Mouse (Mus musculus): ENCODE data around the gene Clec2d. TPM values are rescaled to one million over a fixed set of nuclear protein-coding genes. Genes with fewer than 3 reads are reported as not detected.

The Clec2d gene
- polyA plus RNA-seq, 1 experiment from 2014 or later: 0.24 TPM

DNA sequence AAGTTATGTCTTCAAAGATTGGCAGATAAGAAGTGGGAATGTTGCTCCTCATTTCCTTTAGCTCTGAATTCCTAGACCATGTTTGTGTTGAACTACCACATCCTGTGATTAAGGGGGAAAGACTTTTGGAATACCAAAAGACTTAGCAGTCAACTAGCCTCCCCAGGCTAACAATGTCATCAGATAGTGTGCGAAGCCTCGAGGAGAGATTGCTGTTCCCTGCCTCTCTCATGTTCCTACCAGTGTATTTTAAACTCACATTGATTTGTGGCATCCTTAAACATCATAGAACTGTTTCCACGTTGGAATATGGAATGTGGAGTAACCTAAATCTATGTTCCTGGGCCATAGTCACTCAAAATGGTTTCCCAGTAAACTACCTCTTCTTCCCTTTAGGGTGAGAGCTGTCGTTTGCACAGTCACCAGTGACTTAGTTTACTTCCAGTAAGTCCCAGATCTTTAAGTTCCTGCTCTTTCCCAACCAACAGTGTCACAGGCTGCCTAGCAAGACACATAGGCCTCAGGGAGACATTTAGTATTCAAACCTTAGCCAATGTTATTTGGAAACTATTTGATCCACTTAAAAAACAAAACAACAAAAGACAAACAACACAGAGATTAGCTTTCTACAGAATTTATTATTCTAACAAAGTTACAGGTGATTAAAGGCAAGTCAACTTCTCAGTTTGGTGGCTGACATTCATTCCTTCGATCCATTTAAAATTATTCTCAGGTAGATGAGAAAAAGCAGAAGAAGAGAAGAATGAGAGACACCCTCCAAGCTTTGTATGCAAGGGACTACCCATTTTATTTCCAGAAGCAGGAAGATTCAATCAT lies 51.8 kb downstream of the Clec2d start:
- Histone ChIP-seq H3K27me3 (replicated peaks) (no peaks in the 10 kb centered on the region), H3K4me3 (replicated peaks) (no peak overlapping the region), H3K36me3 (no peaks in the 10 kb centered on the region), H3K9ac (replicated peaks) (no peak overlapping the region), H3K27ac (replicated peaks) (no peak overlapping the region), H3K4me1 (peaks cover 4% of the 10 kb centered on the region; the same call in 1 of the 2 replicates), H3K4me2 (no peak overlapping the region), H3K9me3 (replicated peaks) (no peaks in the 10 kb centered on the region)
- no peak for ATAC-seq (ENCODE audit: low FRiP score)
- 83% methylated on average over 5 of the region's 5 CpGs for WGBS

DNA sequence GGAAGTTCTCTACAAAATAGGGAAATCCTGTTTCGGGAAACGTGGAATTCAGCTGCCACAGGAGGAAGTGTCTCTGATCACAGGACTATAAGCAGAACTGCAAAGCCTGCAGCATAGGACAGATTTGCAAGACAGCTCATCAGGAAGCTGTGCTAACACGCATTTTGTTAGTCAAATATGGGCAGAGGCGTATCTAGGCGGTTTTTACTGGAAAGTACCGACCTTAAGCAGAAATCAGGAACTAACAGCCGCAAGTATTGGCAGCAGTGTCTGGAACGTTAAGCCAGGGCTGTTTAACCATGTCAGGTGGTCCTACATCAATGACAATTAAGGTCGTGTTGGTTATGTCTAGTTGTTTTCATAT lies 52.4 kb downstream of the Clec2d start:
- no peak overlapping the region for H3K9ac ChIP-seq (replicated peaks)
- WGBS: 78% methylated on average over 9 of the region's 9 CpGs
- H3K4me3 ChIP-seq (replicated peaks): no peak overlapping the region
- H3K4me1 ChIP-seq: peaks cover 8% of the 10 kb centered on the region
- H3K4me2 ChIP-seq: no peak overlapping the region
- no peak for ATAC-seq (ENCODE audit: low FRiP score)
- no peaks in the 10 kb centered on the region for H3K9me3 ChIP-seq (replicated peaks)
- no peaks in the 10 kb centered on the region for H3K27me3 ChIP-seq (replicated peaks)
- no peaks in the 10 kb centered on the region for H3K36me3 ChIP-seq
- H3K27ac ChIP-seq (replicated peaks): no peak overlapping the region

DNA sequence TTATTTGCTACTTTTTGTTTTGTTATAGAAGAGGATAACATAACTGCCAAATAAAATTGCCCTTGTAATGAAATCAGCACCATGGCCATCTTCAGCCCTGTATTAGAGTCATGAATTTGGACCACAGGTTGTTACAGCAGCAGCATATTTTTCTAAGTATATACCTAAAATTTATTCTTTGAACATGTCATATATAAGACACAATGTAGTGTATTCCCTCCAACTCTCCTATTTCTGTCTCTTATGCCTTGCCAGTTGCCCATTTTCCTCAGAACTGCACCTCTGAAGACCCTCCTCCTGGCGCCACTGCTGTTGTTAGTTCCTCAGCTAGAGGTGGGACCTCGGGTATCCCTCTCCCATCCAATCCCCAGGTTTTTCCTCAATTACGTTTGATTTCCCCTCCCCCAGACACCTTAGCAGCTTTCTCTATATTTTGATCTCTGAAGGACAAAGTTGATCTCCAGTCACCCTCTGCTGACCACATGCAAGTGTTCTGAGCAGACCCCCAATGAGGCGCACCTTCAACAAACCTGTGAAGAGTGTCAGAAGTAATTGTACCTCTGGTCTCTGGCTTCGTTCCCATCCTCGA lies 53.0 kb downstream of the Clec2d start:
- H3K4me3 ChIP-seq (replicated peaks): no peak overlapping the region
- H3K4me2 ChIP-seq: no peak overlapping the region
- H3K36me3 ChIP-seq: no peaks in the 10 kb centered on the region
- 88% methylated on average over 6 of the region's 6 CpGs for WGBS
- no peak for ATAC-seq (ENCODE audit: low FRiP score)
- H3K9ac ChIP-seq (replicated peaks): no peak overlapping the region
- H3K27ac ChIP-seq (replicated peaks): no peak overlapping the region
- H3K4me1 ChIP-seq: peaks cover 9% of the 10 kb centered on the region
- no peaks in the 10 kb centered on the region for H3K27me3 ChIP-seq (replicated peaks)
- no peaks in the 10 kb centered on the region for H3K9me3 ChIP-seq (replicated peaks)

DNA sequence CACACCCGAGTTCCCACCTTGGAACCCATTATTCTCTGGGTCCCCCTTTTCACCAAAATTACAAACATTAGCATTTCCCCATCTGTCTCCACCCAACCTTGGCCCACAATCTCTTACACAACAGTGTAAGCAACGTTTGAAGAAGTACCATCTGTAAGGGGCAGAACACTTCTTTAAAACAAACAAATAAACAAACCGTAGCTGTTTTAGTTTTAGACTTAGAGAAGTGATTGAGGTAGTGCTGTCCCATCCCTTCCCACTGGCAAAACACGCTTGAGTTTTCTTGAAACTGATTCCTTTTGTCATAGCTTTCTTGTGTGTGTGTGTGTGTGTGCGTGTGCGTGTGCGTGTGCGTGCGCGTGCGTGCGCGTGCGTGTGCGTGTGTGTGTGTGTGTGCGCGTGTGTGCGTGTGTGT lies 53.5 kb downstream of the Clec2d start:
- 66% methylated on average over 16 of the region's 18 CpGs for WGBS

DNA sequence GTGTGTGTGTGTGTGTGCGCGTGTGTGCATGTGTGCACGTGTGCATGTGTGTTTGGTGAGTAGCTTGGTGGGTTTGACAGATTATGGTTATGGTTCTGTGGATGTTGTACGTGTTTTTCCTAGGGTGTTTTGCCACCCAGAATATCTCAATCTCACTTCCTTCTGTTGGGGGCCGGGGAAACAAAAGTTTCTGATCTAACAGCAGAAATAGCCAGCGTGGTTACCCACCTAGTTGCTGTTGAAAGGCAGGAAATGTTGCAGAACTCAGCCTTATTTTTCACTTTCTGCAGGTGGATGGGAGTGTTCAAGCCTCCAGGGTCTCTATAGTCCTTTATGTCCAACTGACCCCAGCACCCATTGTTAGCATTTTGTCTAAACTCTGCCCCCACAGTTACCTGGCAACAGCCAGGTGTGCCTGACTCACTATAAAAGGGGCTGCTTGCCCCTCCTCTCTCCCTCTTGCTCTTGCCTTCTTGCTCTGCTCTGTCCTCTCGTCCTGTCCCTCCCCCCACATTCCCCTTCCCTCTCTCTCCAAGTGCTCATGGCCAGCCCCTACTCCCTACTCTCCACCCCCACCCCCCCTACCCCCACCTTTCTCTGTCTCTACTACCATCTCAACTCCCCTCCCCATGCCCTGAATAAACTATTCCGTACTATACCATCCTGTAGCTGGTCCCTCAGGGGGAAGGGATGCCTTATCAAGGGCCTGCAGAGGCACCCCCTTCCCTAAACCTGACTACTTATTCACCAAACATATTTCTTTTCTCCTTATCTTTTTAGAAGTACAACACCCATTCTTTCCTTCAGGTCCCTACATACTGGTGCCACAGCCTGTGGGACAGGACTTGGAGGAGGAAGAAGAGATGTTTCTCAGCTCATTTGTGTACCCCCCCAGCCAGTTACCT lies 54.3 kb downstream of the Clec2d start:
- no peaks in the 10 kb centered on the region for H3K36me3 ChIP-seq
- H3K9ac ChIP-seq (replicated peaks): no peak overlapping the region
- H3K4me3 ChIP-seq (replicated peaks): no peak overlapping the region
- no peak overlapping the region for H3K27ac ChIP-seq (replicated peaks)
- no peak for ATAC-seq (ENCODE audit: low FRiP score)
- H3K4me1 ChIP-seq: peaks cover 9% of the 10 kb centered on the region
- 76% methylated on average over 8 of the region's 8 CpGs for WGBS
- no peak overlapping the region for H3K4me2 ChIP-seq
- no peaks in the 10 kb centered on the region for H3K9me3 ChIP-seq (replicated peaks)
- H3K27me3 ChIP-seq (replicated peaks): no peaks in the 10 kb centered on the region

More for the DNA sequence above, 53.5 kb downstream of the Clec2d start:
- Histone ChIP-seq H3K27ac (replicated peaks) (no peak overlapping the region), H3K4me1 (peaks cover 9% of the 10 kb centered on the region), H3K27me3 (replicated peaks) (no peaks in the 10 kb centered on the region), H3K36me3 (no peaks in the 10 kb centered on the region), H3K4me3 (replicated peaks) (no peak overlapping the region), H3K9ac (replicated peaks) (no peak overlapping the region), H3K4me2 (no peak overlapping the region), H3K9me3 (replicated peaks) (no peaks in the 10 kb centered on the region)
- ATAC-seq (ENCODE audit: low FRiP score): no peak

DNA sequence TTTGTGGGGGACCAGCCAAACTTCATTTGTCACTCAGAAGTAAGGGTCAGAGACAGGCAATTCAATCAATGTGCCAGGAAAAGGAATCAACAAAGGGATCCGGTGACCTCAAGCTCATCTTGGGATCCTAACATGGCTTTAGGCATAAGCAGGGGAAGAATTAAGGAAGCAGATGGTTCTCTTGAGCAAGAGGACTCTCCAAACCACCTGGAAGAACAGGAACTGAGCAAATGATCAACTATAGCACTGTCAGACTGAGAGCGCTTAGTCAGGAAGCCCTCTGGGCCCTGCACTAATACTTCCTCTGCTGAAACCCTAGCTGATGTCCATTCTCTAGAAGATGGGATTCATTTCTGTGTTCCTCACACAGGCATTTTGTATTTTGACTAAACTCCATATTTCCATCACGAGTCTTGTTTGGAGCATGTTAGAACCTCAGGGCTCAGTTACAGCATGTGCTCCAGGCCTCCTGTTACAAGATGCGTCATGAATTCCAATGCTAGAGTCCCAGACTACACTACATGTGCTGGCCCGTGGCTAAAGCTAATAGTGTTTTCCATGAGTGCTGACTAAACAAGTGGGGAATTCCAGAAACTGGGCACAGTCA lies 55.5 kb downstream of the Clec2d start:
- Histone ChIP-seq H3K9ac (replicated peaks) (no peak overlapping the region), H3K27ac (replicated peaks) (no peak overlapping the region), H3K4me3 (replicated peaks) (no peak overlapping the region), H3K4me1 (peaks cover 5% of the 10 kb centered on the region; the same call in 1 of the 2 replicates), H3K4me2 (no peak overlapping the region), H3K36me3 (no peaks in the 10 kb centered on the region), H3K9me3 (replicated peaks) (no peaks in the 10 kb centered on the region), H3K27me3 (replicated peaks) (no peaks in the 10 kb centered on the region)
- WGBS: 89% methylated on average over 5 of the region's 5 CpGs
- no peak for ATAC-seq (ENCODE audit: low FRiP score)

Small RNAs within 50 kb of the gene (microRNA-seq; reads per million reads assigned to microRNA genes)
- gene Gm27514: not detected

Other genes with a start within 250 kb of the Clec2d start
- gene Clec2g, start 246.2 kb upstream of the Clec2d start, polyA plus RNA-seq (2015; fragmentation: Nextera tagmentation; extraction: Ambion mirVana): not detected in 2 replicates
- 0.58 and 0.78 TPM in 2 replicates for gene Klrb1f, start 134.7 kb upstream of the Clec2d start, polyA plus RNA-seq (2015; fragmentation: Nextera tagmentation; extraction: Ambion mirVana)
- gene Clec2e, start 79.7 kb upstream of the Clec2d start, polyA plus RNA-seq (2015; fragmentation: Nextera tagmentation; extraction: Ambion mirVana): 0.19 TPM in 1 of 2 replicates, not detected in the other
- gene Cd69, start 94.8 kb downstream of the Clec2d start, polyA plus RNA-seq (2015; fragmentation: Nextera tagmentation; extraction: Ambion mirVana): 0.09 and 0.47 TPM in 2 replicates
- not detected in 2 replicates for gene 4922502D21Rik, start 151.2 kb downstream of the Clec2d start, polyA plus RNA-seq (2015; fragmentation: Nextera tagmentation; extraction: Ambion mirVana)
- gene Clec12a, start 162.1 kb downstream of the Clec2d start, polyA plus RNA-seq (2015; fragmentation: Nextera tagmentation; extraction: Ambion mirVana): 0.35 and 2.2 TPM in 2 replicates
- gene Clec12b, start 205.3 kb downstream of the Clec2d start, polyA plus RNA-seq (2015; fragmentation: Nextera tagmentation; extraction: Ambion mirVana): 0.23 TPM in 2 replicates
- gene Clec1b, start 216.7 kb downstream of the Clec2d start, polyA plus RNA-seq (2015; fragmentation: Nextera tagmentation; extraction: Ambion mirVana): 0.55 and 0.77 TPM in 2 replicates
- 0.10 and 0.24 TPM in 2 replicates for gene Clec9a, start 228.2 kb downstream of the Clec2d start, polyA plus RNA-seq (2015; fragmentation: Nextera tagmentation; extraction: Ambion mirVana)